Mouse (Mus musculus) layer of hippocampus, adult 8-10 months (tissue): ENCODE data around the gene Tmem17. TPM values are rescaled to one million over a fixed set of nuclear protein-coding genes. Genes with fewer than 3 reads are reported as not detected.

Experiments
- DNase-seq, 2 experiments: peaks; one replicate each; pipeline ENCODE4 v3.0.0; 2022; ENCODE audit warnings: low spot score in 2 of 2
- total RNA-seq, 4 experiments: library from RNA; stranded (reverse); gene quantifications; 2 replicates each; pipeline ENCODE4 v1.2.4; 2022

Tmem17 gene
- total RNA-seq, result 1 to 10 TPM; 4.3 to 6.5 (median 5.7) TPM

GRCm38 (mm10) chr11:22512038-22513001 is at the start of gene Tmem17:
Tmem17 (plus strand) TSS chr11:22512088.
- peak; percentile 77 to 87 for DNase-seq

- no peak for DNase-seq
Observed at GRCm38 (mm10) chr11:22479836-22480619, 31.9 kb upstream of the Tmem17 start.

- DNase-seq, result no peak
Observed at GRCm38 (mm10) chr11:22481639-22482361, 30.1 kb upstream of the Tmem17 start.

GRCm38 (mm10) chr11:22482362-22482760 is 29.5 kb upstream of the Tmem17 start:
- DNase-seq, result no peak

GRCm38 (mm10) chr11:22493694-22494319 is 18.1 kb upstream of the Tmem17 start:
- DNase-seq, result no peak

- DNase-seq, result no peak
Observed at GRCm38 (mm10) chr11:22494941-22495340, 16.9 kb upstream of the Tmem17 start.

- no peak for DNase-seq
Observed at GRCm38 (mm10) chr11:22499396-22499795, 12.5 kb upstream of the Tmem17 start.

GRCm38 (mm10) chr11:22499886-22500285 is 12.0 kb upstream of the Tmem17 start:
- no peak for DNase-seq

- no peak for DNase-seq
Observed at GRCm38 (mm10) chr11:22500771-22501566, 10.9 kb upstream of the Tmem17 start.

- DNase-seq, result no peak
Observed at GRCm38 (mm10) chr11:22513075-22513474, 1.2 kb downstream of the Tmem17 start.

GRCm38 (mm10) chr11:22515061-22515460 is 3.2 kb downstream of the Tmem17 start:
- no peak for DNase-seq

- DNase-seq, result no peak
Observed at GRCm38 (mm10) chr11:22518445-22518844, 6.6 kb downstream of the Tmem17 start.

GRCm38 (mm10) chr11:22520251-22520650 is 8.4 kb downstream of the Tmem17 start:
- DNase-seq, result no peak

GRCm38 (mm10) chr11:22524606-22525005 is 12.7 kb downstream of the Tmem17 start:
- no peak for DNase-seq

GRCm38 (mm10) chr11:22540600-22540999 is 28.7 kb downstream of the Tmem17 start:
- DNase-seq, result no peak

- no peak for DNase-seq
Observed at GRCm38 (mm10) chr11:22560061-22560460, 48.2 kb downstream of the Tmem17 start.

GRCm38 (mm10) chr11:22560503-22561328 is 48.8 kb downstream of the Tmem17 start:
- peak; percentile 75 to 80 for DNase-seq

- no peak for DNase-seq
Observed at GRCm38 (mm10) chr11:22561329-22561592, 49.4 kb downstream of the Tmem17 start.

- no peak for DNase-seq
Observed at GRCm38 (mm10) chr11:22563706-22564105, 51.8 kb downstream of the Tmem17 start.

- DNase-seq, result no peak
Observed at GRCm38 (mm10) chr11:22564676-22565075, 52.8 kb downstream of the Tmem17 start.
